Comparison of ENCODE assay signal across 34 mouse cellular contexts in the genomic region with DNA sequence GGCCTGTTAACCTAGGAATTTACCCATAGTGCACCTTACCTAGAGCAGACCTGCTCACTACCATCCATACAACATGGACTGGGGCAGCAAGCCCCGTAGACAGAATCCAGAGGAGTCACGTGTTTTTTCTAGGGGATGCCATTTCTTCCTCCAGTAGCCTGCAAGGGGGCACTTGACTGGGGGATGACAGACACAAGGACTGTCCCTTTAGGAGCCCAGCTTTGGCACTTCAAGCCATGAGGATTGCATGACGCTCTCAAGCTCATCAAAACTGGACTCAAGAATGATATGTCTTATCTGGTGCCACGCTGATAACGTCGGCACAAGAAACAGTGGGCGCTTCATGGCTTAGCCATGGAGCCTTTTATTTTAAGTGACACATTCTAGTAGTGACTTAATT. TPM values are rescaled to one million over a fixed set of nuclear protein-coding genes. Genes with fewer than 3 reads are reported as not detected.
"Had no signal": no experiment of that assay in that cellular context is flagged by ENCODE, and none has a peak within 500 bp of the region (broad histone marks: within the 10 kb centered on the region; RNA-seq: fewer than 3 reads in every experiment).

No protein-coding gene starts in this region.

- H3K36me3 ChIP-seq: heart, embryonic 12.5 days; heart, embryonic 13.5 days; heart, embryonic 15.5 days; hindbrain, embryonic 10.5 days; hindbrain, embryonic 12.5 days; hindbrain, embryonic 13.5 days; hindbrain, embryonic 15.5 days; intestine, embryonic 15.5 days; kidney, embryonic 15.5 days had no signal

- H3K27me3 ChIP-seq: heart, embryonic 15.5 days; hindbrain, embryonic 12.5 days; hindbrain, embryonic 13.5 days; hindbrain, embryonic 15.5 days; intestine, embryonic 15.5 days had no signal

- DNase-seq: heart, postnatal 10 days; heart, postnatal 14 days; heart, postnatal 4 days; kidney, adult 11 months; kidney, adult 18-20 months; kidney, adult 2 months; kidney, adult 8-10 months; kidney, adult 9 months; kidney, postnatal 10 days; kidney, postnatal 14 days; kidney, postnatal 25 days; kidney, postnatal 36 days; kidney, postnatal 4 days; layer of hippocampus, adult 9-11 months; layer of hippocampus, postnatal 36 days had no signal

- ATAC-seq: hindbrain, embryonic 16.5 days; hindbrain, postnatal 0 days; inflammation-experienced regulatory T-cells, adult 6 months; intestine, embryonic 16.5 days; intestine, postnatal 0 days had no signal

- H3K4me2 ChIP-seq: heart, embryonic 12.5 days; heart, embryonic 13.5 days; heart, embryonic 15.5 days; hindbrain, embryonic 12.5 days; hindbrain, embryonic 13.5 days; hindbrain, embryonic 14.5 days; hindbrain, embryonic 15.5 days; intestine, embryonic 15.5 days; kidney, embryonic 15.5 days had no signal

- H3K27ac ChIP-seq: heart, embryonic 13.5 days; heart, embryonic 15.5 days; hindbrain, embryonic 10.5 days; hindbrain, embryonic 12.5 days; hindbrain, embryonic 13.5 days; hindbrain, embryonic 14.5 days; hindbrain, embryonic 15.5 days; hindbrain, postnatal 0 days; intestine, embryonic 15.5 days; kidney, embryonic 15.5 days; kidney, postnatal 0 days; layer of hippocampus, adult 2 months; left cerebral cortex, adult 2 months had no signal

- H3K4me3 ChIP-seq: heart, embryonic 12.5 days; heart, embryonic 13.5 days; heart, embryonic 15.5 days; hindbrain, embryonic 10.5 days; hindbrain, embryonic 12.5 days; hindbrain, embryonic 13.5 days; hindbrain, embryonic 15.5 days; intestine, embryonic 15.5 days; kidney, embryonic 15.5 days; layer of hippocampus, adult 2 months; left cerebral cortex, adult 2 months had no signal

- H3K9me3 ChIP-seq: heart, embryonic 12.5 days; heart, embryonic 13.5 days; heart, embryonic 15.5 days; hindbrain, embryonic 10.5 days; hindbrain, embryonic 12.5 days; hindbrain, embryonic 13.5 days; hindbrain, embryonic 15.5 days; intestine, embryonic 15.5 days; kidney, embryonic 15.5 days had no signal

- H3K9ac ChIP-seq: heart, embryonic 12.5 days; heart, embryonic 13.5 days; heart, embryonic 15.5 days; hindbrain, embryonic 12.5 days; hindbrain, embryonic 13.5 days; hindbrain, embryonic 14.5 days; hindbrain, embryonic 15.5 days; intestine, embryonic 15.5 days; kidney, embryonic 15.5 days had no signal

- H3K4me1 ChIP-seq: hindbrain, embryonic 12.5 days; intestine, embryonic 15.5 days had no signal

RNA-seq across cellular contexts. Expression of gene Cdh13, which starts 31.4 kb away (rescaled TPM):
- total RNA-seq: hematopoietic stem cell, adult 5-6 weeks had no signal
